Mouse (Mus musculus): Measurements from ENCODE around the gene Dhcr24. TPM values are rescaled to one million over a fixed set of nuclear protein-coding genes. Genes with fewer than 3 reads are reported as not detected.

The Dhcr24 gene
- polyA plus RNA-seq, 1 experiment from 2014 or later = 9.8 TPM

DNA sequence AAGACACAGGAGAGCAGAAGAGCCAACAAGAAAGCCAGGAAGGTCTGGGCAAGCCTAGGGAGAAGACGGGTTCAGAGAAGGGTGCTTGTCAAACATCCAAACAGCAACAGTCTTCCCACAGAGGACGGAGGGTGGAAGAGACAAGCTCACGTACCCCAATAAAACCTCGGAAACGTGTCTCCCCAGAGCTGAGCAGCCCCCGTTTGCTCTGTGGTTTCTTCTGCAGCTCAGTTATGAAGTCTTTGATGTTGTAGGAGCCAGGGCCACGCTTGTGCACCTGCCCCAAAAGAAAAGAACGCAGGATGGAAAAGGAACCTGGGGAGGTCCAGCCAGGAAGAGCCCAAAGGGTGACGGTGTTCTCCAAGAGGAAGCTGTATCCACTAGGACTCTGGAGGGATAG, 54.0 kb downstream of the Dhcr24 start:
- H3K27me3 ChIP-seq = peaks cover 18% of the 10 kb centered on the region
- no peaks in the 10 kb centered on the region for H3K36me3 ChIP-seq (replicated peaks)
- no peak for ATAC-seq (ENCODE audit: low FRiP score)
- H3K9ac ChIP-seq = no peak overlapping the region
- H3K4me2 ChIP-seq = no peak overlapping the region
- H3K27ac ChIP-seq = no peak overlapping the region
- H3K9me3 ChIP-seq = no peaks in the 10 kb centered on the region
- no peak overlapping the region for H3K4me3 ChIP-seq (replicated peaks)
- WGBS = 91% methylated on average over 9 of the region's 9 CpGs
- H3K4me1 ChIP-seq = peaks cover 8% of the 10 kb centered on the region

DNA sequence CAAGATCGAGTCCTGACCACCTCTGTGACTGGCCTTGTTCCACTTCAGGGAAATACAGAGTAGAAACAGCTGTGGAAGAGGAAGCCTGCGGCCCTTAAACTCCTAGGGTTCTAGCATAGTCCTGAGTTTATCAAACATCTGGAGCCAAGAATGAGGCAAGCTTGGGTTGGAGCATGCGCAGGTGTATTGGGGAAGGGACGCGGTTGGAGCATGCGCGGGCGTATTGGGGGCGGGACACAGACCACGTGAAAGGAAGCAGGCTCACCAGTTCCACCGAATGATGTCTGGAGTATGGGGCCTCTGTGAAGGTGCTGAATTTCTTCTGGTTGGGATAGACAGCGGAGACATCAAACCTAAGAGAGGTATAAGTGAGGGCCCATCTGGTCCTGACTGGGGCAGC, 54.8 kb downstream of the Dhcr24 start:
- Histone ChIP-seq H3K4me3 (replicated peaks) (no peak overlapping the region), H3K4me2 (no peak overlapping the region), H3K36me3 (replicated peaks) (no peaks in the 10 kb centered on the region), H3K27me3 (peaks cover 18% of the 10 kb centered on the region), H3K27ac (no peak overlapping the region), H3K4me1 (peaks cover 8% of the 10 kb centered on the region), H3K9me3 (no peaks in the 10 kb centered on the region), H3K9ac (no peak overlapping the region)
- 86% methylated on average over 12 of the region's 12 CpGs for WGBS
- ATAC-seq (ENCODE audit: low FRiP score) = no peak

DNA sequence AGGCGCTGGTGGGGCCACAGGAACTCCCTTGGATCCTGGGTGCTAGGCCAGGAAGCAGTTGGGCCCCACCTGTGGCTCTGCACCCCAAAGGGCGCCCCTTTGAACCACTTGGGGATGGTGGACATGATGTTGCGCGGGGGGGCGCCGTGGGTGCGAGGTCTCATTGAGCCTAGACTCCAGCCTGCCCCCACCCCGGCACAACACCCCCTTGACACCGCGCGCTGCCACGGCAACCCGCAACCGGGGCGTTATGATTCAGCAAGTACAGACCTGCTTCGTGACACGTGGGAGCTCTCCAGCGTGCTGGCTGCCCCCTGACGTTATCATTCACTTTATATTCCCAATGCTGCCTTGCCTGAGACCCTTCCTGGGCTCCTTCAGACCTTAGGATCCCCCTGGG, 56.2 kb downstream of the Dhcr24 start, which contains the start of gene Lexm:
TSS of gene Lexm (minus strand) at position 186 of the 400 bp plus-strand sequence.
- WGBS = 2% methylated on average over 19 of the region's 19 CpGs
- no peak within 1 kb of the TSS for H3K9ac ChIP-seq
- H3K4me3 ChIP-seq (replicated peaks) = peak within 1 kb of the TSS; percentile 24
- peak within 1 kb of the TSS; percentile 51 for H3K4me2 ChIP-seq
- H3K9me3 ChIP-seq = no peaks in the 10 kb centered on the region
- H3K27me3 ChIP-seq = peaks cover 25% of the 10 kb centered on the region
- no peak within 1 kb of the TSS for H3K27ac ChIP-seq
- H3K4me1 ChIP-seq = peaks cover 8% of the 10 kb centered on the region
- no peak for ATAC-seq (ENCODE audit: low FRiP score)
- no peaks in the 10 kb centered on the region for H3K36me3 ChIP-seq (replicated peaks)

DNA sequence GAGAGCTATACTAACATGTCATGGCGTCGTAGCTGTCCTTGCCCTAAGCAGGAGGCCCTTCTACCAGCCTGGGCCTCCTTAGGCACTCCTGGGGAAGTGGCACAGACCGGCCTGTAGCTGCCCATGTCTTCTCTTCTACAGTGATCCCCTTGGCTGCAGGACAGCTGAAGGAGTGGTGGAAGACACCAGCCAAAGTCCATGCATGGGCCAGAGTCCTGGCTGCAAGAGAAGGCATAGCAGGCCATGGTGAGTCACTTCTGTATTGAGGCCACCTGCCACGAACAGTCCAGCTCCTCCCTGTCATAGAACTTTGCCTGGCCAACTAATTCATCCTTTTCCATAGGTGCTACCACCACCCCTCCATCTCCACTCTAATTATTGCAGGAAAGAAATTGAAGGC, 58.1 kb downstream of the Dhcr24 start:
- H3K27ac ChIP-seq = no peak overlapping the region
- no peaks in the 10 kb centered on the region for H3K9me3 ChIP-seq
- H3K4me3 ChIP-seq (replicated peaks) = no peak overlapping the region
- H3K4me1 ChIP-seq = peaks cover 8% of the 10 kb centered on the region
- no peak overlapping the region for H3K9ac ChIP-seq
- no peak overlapping the region for H3K4me2 ChIP-seq
- WGBS = 87% methylated on average over 4 of the region's 4 CpGs
- no peak for ATAC-seq (ENCODE audit: low FRiP score)
- no peaks in the 10 kb centered on the region for H3K36me3 ChIP-seq (replicated peaks)
- H3K27me3 ChIP-seq = peaks cover 44% of the 10 kb centered on the region

DNA sequence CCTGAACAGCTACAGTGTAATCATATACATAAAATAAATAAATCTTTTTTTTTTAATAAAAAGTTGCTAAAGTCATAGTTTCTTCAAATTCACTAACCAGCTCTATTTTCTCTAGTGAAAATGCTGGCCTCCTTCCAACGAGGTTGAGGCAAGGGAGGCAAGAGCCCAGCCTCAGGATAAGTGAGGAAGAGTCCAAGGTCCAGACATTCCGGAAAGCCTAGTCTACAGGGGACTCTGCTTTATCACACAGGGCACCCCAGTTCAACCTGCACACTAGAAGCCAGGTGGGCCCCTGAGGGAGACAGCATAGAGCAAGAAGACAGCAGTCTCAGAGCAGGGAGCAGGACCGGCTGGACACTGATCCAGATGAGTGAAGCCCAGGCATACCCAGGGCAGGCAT, 60.6 kb downstream of the Dhcr24 start:
- no peak for ATAC-seq (ENCODE audit: low FRiP score)
- WGBS = 76% methylated on average over 3 of the region's 3 CpGs
- H3K27me3 ChIP-seq = peaks cover 52% of the 10 kb centered on the region

DNA sequence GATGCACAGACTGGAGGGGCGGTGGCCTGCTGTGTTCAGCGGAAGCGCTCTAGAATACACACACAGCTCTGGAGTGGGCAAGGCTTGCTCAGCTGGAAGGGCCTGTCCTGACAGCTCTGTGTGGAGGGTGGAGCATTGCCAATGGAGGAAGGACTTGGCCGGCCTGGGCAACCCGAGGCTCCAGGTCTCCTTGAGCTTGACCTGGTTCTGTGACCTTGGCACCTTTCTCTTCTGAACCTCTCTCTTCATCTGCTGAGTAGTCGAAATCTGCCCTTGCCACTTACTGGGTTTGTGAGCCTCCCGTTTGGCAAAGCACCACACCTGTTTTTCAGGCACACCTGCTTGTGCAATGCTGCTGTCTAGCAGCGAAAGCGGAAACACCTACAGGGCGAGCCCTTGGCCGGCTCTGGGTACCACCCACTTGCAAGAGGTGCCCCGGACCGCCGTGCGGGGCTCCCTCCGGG, 61.2 kb downstream of the Dhcr24 start, which contains the start of gene Ttc22:
TSS of gene Ttc22 (plus strand) at position 403 of the 464 bp plus-strand sequence.
- WGBS = 31% methylated on average over 16 of the region's 16 CpGs
- Histone ChIP-seq H3K4me2 (no peak within 1 kb of the TSS), H3K9ac (no peak within 1 kb of the TSS), H3K4me3 (replicated peaks) (no peak within 1 kb of the TSS), H3K27ac (no peak within 1 kb of the TSS), H3K36me3 (replicated peaks) (no peaks in the 10 kb centered on the region), H3K27me3 (peaks cover 52% of the 10 kb centered on the region), H3K4me1 (peaks cover 5% of the 10 kb centered on the region), H3K9me3 (no peaks in the 10 kb centered on the region)
- ATAC-seq (ENCODE audit: low FRiP score) = no peak

More for the DNA sequence above, 60.6 kb downstream of the Dhcr24 start:
- H3K4me1 ChIP-seq = peaks cover 8% of the 10 kb centered on the region
- no peak overlapping the region for H3K27ac ChIP-seq
- no peak overlapping the region for H3K4me2 ChIP-seq
- no peak overlapping the region for H3K9ac ChIP-seq
- no peaks in the 10 kb centered on the region for H3K36me3 ChIP-seq (replicated peaks)
- no peaks in the 10 kb centered on the region for H3K9me3 ChIP-seq
- H3K4me3 ChIP-seq (replicated peaks) = no peak overlapping the region

DNA sequence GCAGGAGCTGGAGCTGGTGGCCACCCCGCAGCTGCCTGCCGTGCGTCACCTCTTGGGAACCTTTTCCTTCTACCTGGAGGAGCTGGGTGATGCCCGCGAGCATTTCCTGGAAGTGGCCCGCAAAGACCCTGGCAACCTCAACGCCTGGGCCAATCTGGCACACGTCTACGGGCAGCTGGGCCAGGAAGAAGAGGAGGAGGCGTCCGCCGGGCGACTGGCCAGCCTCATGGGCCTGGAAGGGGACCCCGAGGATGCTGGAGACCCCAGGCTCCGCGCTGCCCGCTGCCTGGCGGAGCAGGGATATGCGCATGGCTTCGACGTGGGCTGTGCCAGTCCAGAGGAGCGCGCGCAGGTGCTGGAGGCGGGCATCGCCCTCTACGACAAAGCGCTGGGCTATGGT, 61.9 kb downstream of the Dhcr24 start:
- Histone ChIP-seq H3K27ac (no peak overlapping the region), H3K9me3 (no peaks in the 10 kb centered on the region), H3K4me2 (no peak overlapping the region), H3K4me1 (no peaks in the 10 kb centered on the region), H3K4me3 (replicated peaks) (no peak overlapping the region), H3K36me3 (replicated peaks) (no peaks in the 10 kb centered on the region), H3K27me3 (peaks cover 53% of the 10 kb centered on the region), H3K9ac (no peak overlapping the region)
- WGBS = 38% methylated on average over 28 of the region's 28 CpGs
- no peak for ATAC-seq (ENCODE audit: low FRiP score)

DNA sequence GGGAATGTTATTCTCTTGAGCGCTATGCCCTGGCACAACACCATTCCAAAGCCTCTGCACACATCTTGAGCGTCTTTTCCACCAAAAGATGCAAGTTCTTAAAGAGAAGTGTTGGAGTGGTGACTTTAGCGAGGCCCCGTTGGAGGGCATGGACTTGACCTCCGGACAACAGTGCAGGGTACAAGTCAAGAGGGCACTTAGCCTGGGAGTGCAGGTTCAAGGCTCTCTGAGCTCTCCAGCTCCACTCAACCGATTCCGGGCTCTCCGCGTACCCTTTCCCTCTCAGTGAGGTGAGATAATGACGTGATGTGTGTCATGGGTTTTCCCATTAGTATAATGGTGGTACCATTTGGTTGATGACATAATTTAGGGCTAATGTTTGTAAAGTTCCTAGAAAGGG, 63.4 kb downstream of the Dhcr24 start:
- no peaks in the 10 kb centered on the region for H3K9me3 ChIP-seq
- peaks cover 49% of the 10 kb centered on the region for H3K27me3 ChIP-seq
- no peaks in the 10 kb centered on the region for H3K36me3 ChIP-seq (replicated peaks)
- H3K9ac ChIP-seq = no peak overlapping the region
- no peaks in the 10 kb centered on the region for H3K4me1 ChIP-seq
- H3K4me2 ChIP-seq = no peak overlapping the region
- WGBS = 89% methylated on average over 10 of the region's 10 CpGs
- no peak for ATAC-seq (ENCODE audit: low FRiP score)
- no peak overlapping the region for H3K27ac ChIP-seq
- H3K4me3 ChIP-seq (replicated peaks) = no peak overlapping the region

DNA sequence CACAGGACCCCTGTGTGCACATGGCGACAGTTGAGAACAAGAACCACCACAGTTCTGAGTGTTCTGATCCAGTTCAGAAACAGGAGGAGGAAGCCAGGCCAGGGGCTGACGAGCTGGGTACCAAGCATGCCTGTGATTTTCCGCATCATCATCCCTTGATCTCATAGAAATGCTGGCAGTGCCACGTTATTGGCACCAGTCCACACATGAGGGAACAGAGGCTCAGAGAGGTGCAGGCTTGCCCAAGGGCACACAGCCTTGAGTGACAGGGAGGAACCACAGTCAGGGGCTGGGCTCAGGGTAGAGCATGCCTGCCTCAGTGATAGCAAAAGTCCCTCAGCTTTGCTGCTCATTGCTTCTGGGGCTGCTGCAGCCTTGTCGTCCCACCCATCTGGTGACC, 67.0 kb downstream of the Dhcr24 start:
- Histone ChIP-seq H3K4me1 (peaks cover 8% of the 10 kb centered on the region), H3K4me3 (replicated peaks) (no peak overlapping the region), H3K27me3 (peaks cover 46% of the 10 kb centered on the region), H3K9me3 (no peaks in the 10 kb centered on the region), H3K9ac (no peak overlapping the region), H3K27ac (no peak overlapping the region), H3K36me3 (replicated peaks) (no peaks in the 10 kb centered on the region), H3K4me2 (no peak overlapping the region)
- no peak for ATAC-seq (ENCODE audit: low FRiP score)
- WGBS = 78% methylated on average over 5 of the region's 5 CpGs

DNA sequence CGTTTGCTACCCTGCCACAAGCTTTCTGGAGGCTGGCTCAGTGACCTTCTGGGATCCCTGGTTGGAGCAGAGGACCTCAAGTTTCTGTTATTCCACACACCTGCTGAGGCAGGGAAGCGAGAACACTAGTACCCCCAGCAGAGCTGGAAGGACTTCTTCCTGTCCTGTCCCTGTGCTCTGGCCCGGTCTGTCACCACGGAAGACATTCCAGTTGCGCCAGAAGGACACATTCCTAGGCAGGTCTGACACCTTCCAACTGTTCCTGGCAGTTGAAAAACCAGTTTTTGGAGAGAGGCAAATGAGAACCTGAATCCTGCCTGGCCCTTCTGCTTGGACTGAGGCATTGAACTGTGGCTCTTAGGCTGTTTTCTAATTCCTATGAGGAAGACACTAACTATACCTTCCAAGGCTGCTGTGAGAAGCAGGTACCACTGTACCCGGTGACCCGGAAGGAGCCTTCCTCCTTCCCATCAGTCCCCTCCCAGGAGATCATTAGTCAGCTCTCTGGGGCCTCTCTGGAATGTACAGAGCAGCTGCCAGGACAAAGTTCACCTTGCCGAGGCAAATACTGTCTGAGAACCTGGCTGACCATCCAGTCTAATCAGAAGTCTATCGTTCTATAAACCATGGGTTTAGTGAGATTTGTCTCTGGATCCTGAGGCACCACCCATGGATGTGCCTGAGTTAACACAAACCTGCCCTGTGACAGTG, 68.0 kb downstream of the Dhcr24 start:
- Histone ChIP-seq H3K9me3 (no peaks in the 10 kb centered on the region), H3K4me3 (replicated peaks) (no peak overlapping the region), H3K4me2 (no peak overlapping the region), H3K27ac (no peak overlapping the region), H3K9ac (no peak overlapping the region), H3K36me3 (replicated peaks) (no peaks in the 10 kb centered on the region), H3K27me3 (peaks cover 36% of the 10 kb centered on the region), H3K4me1 (peaks cover 10% of the 10 kb centered on the region)
- ATAC-seq (ENCODE audit: low FRiP score) = no peak
- WGBS = 62% methylated on average over 9 of the region's 9 CpGs

DNA sequence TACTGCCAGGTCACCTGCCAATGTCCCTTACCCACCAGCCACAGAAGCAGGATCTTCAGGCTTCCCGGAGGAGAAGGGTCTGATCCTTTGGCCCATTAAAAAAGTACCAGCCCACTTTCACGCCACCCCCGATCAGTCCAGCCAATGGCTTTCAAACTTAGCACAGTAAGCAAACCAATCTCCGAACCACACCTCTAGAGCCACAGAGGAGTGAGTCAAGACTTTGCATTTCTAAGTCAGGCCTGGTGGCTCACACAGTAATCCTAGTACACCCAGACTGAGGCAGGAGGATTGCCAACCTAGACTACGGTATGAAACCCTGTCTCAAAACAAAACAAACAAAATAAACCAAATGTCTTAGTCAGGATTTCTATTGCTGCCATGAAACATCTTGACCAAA, 68.5 kb downstream of the Dhcr24 start:
- H3K36me3 ChIP-seq (replicated peaks) = no peaks in the 10 kb centered on the region
- H3K4me3 ChIP-seq (replicated peaks) = no peak overlapping the region
- no peak overlapping the region for H3K9ac ChIP-seq
- H3K27me3 ChIP-seq = peaks cover 30% of the 10 kb centered on the region; the same call in 1 of the 2 replicates
- H3K27ac ChIP-seq = no peak overlapping the region
- ATAC-seq (ENCODE audit: low FRiP score) = no peak
- peaks cover 15% of the 10 kb centered on the region for H3K4me1 ChIP-seq
- H3K9me3 ChIP-seq = no peaks in the 10 kb centered on the region
- 86% methylated on average over 5 of the region's 5 CpGs for WGBS
- no peak overlapping the region for H3K4me2 ChIP-seq

DNA sequence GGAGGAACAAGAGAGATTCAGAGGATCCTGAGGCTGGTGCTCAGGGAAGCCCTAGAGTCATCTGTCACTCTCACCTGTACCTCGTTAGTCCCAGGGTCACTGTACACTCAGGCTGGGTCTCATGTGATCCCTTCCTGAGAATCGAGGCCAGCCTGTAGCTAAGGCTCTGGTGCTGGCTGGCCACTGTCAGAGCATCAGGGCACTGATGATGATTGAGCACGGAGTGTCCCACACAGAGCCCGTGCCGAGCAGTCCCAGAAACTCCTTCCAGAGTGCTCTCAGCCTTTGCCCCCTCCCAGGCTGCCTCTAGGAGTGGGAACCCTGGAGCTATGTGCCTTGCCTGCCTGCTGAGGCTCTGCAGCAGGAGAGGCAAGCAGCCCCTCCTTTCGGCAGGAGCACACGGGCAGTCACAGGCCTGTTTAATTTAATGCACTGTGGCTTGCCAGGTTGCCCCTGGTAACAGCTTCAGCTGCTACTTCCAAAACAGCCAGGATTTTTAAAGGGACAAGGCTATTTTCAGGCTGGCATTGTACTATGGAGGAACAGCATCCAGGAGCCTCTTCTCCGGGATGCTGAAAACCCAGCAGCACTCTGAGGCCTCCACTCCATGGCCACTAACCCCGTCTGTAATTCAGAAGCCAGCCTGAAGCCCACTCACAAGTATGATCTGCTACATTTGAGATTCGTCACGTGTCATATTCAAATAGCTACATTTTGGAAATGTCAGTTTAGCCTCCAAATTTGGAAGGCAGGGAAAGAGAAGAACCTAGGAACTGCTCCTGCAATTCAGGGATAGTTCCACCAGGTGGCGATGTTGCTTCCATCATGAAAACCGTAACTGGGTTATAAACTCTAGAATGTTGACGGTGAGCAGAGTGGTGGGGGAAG, 69.7 kb downstream of the Dhcr24 start:
- peak overlapping the region; percentile 42; the same call in 1 of the 2 replicates for H3K27ac ChIP-seq
- no peak overlapping the region for H3K4me2 ChIP-seq
- no peak overlapping the region for H3K9ac ChIP-seq
- H3K27me3 ChIP-seq = peaks cover 18% of the 10 kb centered on the region; the same call in 1 of the 2 replicates
- no peaks in the 10 kb centered on the region for H3K9me3 ChIP-seq
- H3K4me3 ChIP-seq (replicated peaks) = no peak overlapping the region
- H3K4me1 ChIP-seq = peaks cover 15% of the 10 kb centered on the region
- WGBS = 32% methylated on average over 14 of the region's 14 CpGs
- ATAC-seq (ENCODE audit: low FRiP score) = peak; percentile 57
- H3K36me3 ChIP-seq (replicated peaks) = no peaks in the 10 kb centered on the region
